Mouse (Mus musculus) embryonic facial prominence, embryonic 14.5 days (tissue): Measurements from ENCODE around the gene Nos3. TPM values are rescaled to one million over a fixed set of nuclear protein-coding genes. Genes with fewer than 3 reads are reported as not detected.
"Not testable (repeated sequence)": the region's sequence is repeated elsewhere in the genome, so short reads cannot be mapped to it uniquely, and the experiment has no call there.

Experiments
- ATAC-seq: fragments of 200-750 bp; cut with Nextera tagmentation; 2 replicates; pipeline ENCODE4 v1.8.0; 2017; ENCODE audit warnings: low read depth, moderate number of reproducible peaks, moderate TSS enrichment
- DNase-seq: peaks from one replicate; pipeline ENCODE4 v3.0.0-alpha.2; 2015; ENCODE audit warnings: low spot score
- H3K27ac ChIP-seq: fragments of 300-500 bp; sonication (generic); replicated peaks from 2 replicates; pipeline ENCODE4 v1.5.1; 2014; ENCODE audit warnings: low read depth, mild to moderate bottlenecking, low read length, moderate library complexity
- H3K27me3 ChIP-seq: fragments of 300-500 bp; sonication (generic); replicated peaks from 2 replicates; pipeline ENCODE4 v1.6.1; 2014; ENCODE audit warnings: low read length; ENCODE audit not compliant: control insufficient read depth, insufficient read depth
- H3K36me3 ChIP-seq: fragments of 300-500 bp; sonication (generic); 2 replicates; pipeline ENCODE4 v1.6.1; 2014; ENCODE audit warnings: low read length, mixed read lengths; ENCODE audit not compliant: control insufficient read depth, insufficient read depth
- H3K4me1 ChIP-seq: fragments of 300-500 bp; sonication (generic); 2 replicates; pipeline ENCODE4 v1.6.1; 2014; ENCODE audit warnings: antibody characterized with exemption, low read length; ENCODE audit not compliant: control insufficient read depth, insufficient read depth
- H3K4me2 ChIP-seq: fragments of 300-500 bp; sonication (generic); 2 replicates; pipeline ENCODE4 v1.6.1; 2014; ENCODE audit warnings: low read depth, mild to moderate bottlenecking, low read length, moderate library complexity, mixed read lengths
- H3K4me3 ChIP-seq: fragments of 300-500 bp; sonication (generic); 2 replicates; pipeline ENCODE4 v1.5.1; 2014; ENCODE audit warnings: low read depth, mild to moderate bottlenecking, low read length
- H3K9ac ChIP-seq: fragments of 300-500 bp; sonication (generic); 2 replicates; pipeline ENCODE4 v1.6.1; 2014; ENCODE audit warnings: low read depth, mild to moderate bottlenecking, low read length, moderate library complexity, mixed read lengths
- H3K9me3 ChIP-seq: fragments of 300-500 bp; sonication (generic); 2 replicates; pipeline ENCODE4 v1.6.1; 2016; ENCODE audit warnings: low read length; ENCODE audit not compliant: control insufficient read depth
- WGBS: fragments of 180-500 bp; shearing (Covaris S2); extraction: QIAGEN DNeasy Blood & Tissue Kit; methylation state at CpG from one replicate; pipeline ENCODE4 v1.1.7; 2014; 5-methylcytosine and 5-hydroxymethylcytosine counted together
- polyA plus RNA-seq: library from polyadenylated mRNA; unstranded; fragments of >200 nt; fragmentation: Nextera tagmentation; extraction: Ambion mirVana; gene quantifications from 2 replicates; pipeline ENCODE4 v1.2.1, GENCODE M21; 2014

Nos3 gene
- polyA plus RNA-seq, 1 experiment from 2014 or later: 7.9 TPM

DNA sequence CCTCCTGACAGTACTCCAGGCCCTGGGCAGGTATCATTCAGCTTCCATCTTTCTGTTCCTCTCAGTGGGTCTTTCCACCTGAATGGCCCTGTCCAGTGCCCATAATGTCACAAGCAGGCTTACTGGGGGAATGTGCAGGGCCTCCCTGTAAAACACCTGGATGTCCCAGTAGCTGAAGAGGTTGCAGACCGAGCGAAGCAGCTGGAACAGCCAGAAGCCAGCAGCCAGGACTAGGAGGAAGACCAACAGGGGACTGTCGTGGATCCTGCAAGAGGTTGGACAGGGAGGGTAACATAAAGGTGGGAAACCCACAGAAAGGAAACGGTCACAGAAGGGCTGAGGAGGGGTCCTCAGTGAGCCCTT lies 25.0 kb downstream of the Nos3 start:
- no peak overlapping the region for H3K4me3 ChIP-seq
- H3K4me1 ChIP-seq: peaks cover 5% of the 10 kb centered on the region; the same call in 1 of the 2 replicates
- no peaks in the 10 kb centered on the region for H3K9me3 ChIP-seq
- H3K27ac ChIP-seq: no peak overlapping the region
- WGBS: 74% methylated on average over 4 of the region's 4 CpGs
- no peak overlapping the region for H3K9ac ChIP-seq
- DNase-seq (no peak), ATAC-seq (no peak)
- H3K4me2 ChIP-seq: no peak overlapping the region
- peaks cover 42% of the 10 kb centered on the region for H3K27me3 ChIP-seq
- H3K36me3 ChIP-seq: no peaks in the 10 kb centered on the region

DNA sequence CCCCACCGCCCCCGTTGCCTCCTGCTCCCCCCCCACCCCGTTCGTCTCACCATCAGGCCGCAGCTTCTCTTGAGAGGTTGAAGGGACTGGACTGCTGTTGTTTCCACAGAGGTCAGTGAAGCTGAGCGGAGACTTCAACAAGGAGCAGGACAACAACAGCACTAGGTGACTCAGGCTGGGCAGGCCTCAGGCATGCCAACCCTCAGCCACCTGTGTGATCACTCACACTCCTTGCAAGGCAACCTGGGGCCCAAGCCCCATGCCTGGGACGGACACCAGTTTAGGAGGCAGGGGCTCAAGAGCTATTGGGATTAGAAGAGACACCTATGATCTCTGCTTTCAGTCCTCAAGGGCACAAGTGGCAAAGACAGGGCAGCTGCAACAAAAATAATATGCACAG lies 27.3 kb downstream of the Nos3 start, which contains the start of gene Atg9b:
Gene Atg9b (minus strand): TSS at position 280 of the 400 bp plus-strand sequence.
- H3K9ac ChIP-seq: no peak within 1 kb of the TSS

DNA sequence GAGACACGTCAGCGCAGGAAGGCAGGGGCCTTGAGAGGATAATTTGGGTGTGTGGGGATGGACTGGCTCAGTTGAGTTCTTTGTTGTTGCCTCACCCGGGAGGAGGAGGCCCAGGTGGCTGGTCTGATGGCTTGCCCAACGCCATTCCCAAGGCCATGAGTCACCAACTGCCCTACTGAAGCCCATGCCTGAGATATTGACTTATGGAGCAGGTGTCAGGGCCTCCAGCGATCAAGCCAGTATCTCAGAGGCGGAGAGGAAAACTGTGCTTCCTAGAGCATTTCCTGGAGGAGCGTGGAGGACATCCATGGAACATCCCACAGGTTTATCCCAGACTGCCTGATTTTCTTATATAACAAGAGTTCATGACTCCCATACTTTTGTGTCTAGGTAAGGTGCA lies 28.1 kb downstream of the Nos3 start:
- Histone ChIP-seq H3K4me1 (no peaks in the 10 kb centered on the region), H3K9ac (no peak overlapping the region), H3K36me3 (no peaks in the 10 kb centered on the region), H3K4me3 (no peak overlapping the region), H3K4me2 (no peak overlapping the region), H3K27me3 (peaks cover 18% of the 10 kb centered on the region), H3K9me3 (no peaks in the 10 kb centered on the region), H3K27ac (no peak overlapping the region)
- DNase-seq (no peak), ATAC-seq (no peak)
- 80% methylated on average over 7 of the region's 7 CpGs for WGBS

More for the DNA sequence above, 27.3 kb downstream of the Nos3 start, which contains the start of gene Atg9b:
- H3K4me1 ChIP-seq: peaks cover 5% of the 10 kb centered on the region; the same call in 1 of the 2 replicates
- H3K4me3 ChIP-seq: no peak within 1 kb of the TSS
- no peak within 1 kb of the TSS for H3K4me2 ChIP-seq
- no peak within 1 kb of the TSS for H3K27ac ChIP-seq
- ATAC-seq (no peak), DNase-seq (no peak)
- peaks cover 27% of the 10 kb centered on the region for H3K27me3 ChIP-seq
- 76% methylated on average over 7 of the region's 7 CpGs for WGBS
- no peaks in the 10 kb centered on the region for H3K9me3 ChIP-seq
- H3K36me3 ChIP-seq: no peaks in the 10 kb centered on the region

DNA sequence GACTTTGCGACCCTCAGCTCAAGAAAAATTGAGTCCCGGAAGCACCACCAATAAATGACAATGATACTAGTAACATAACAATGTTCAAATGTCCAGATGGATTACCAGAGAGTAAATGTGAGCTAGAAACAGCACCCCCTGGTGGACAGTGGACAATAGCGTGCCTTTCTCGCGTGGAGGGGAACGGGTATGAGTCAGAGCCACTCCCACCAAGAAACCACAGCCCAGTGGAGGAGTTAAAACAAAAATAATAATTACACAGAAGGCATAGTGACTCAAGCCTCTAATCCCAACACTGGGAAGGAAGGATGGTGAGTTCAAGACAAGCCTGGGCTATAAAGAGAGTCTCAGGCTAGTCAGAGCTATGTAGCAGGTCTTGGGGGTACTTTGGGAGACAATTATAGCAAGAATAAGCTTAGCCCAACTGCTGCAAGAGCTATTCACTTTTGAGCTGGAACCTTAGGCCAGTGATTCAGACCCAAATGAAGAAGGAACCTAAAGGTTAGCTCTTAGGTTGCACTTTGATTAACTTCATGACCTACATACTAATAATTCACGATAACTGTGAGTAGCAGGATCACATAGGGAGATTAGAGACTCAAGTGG lies 28.9 kb downstream of the Nos3 start, which contains the start of gene Abcb8:
Gene Abcb8 (plus strand): TSS at position 272 of the 606 bp plus-strand sequence.
- H3K4me1 ChIP-seq: no peaks in the 10 kb centered on the region
- H3K36me3 ChIP-seq: no peaks in the 10 kb centered on the region
- 26% methylated on average over 7 of the region's 7 CpGs for WGBS
- H3K9me3 ChIP-seq: no peaks in the 10 kb centered on the region
- peak within 1 kb of the TSS; percentile 47 for H3K9ac ChIP-seq
- H3K4me2 ChIP-seq: peak within 1 kb of the TSS; percentile 54
- DNase-seq: peak; percentile 77
- peak within 1 kb of the TSS; percentile 51 for H3K4me3 ChIP-seq
- peaks cover 11% of the 10 kb centered on the region for H3K27me3 ChIP-seq
- H3K27ac ChIP-seq: 0 out of 2 replicates have a peak within 1 kb of the TSS, but pooled peaks have one; percentile 35
- no peak for ATAC-seq

DNA sequence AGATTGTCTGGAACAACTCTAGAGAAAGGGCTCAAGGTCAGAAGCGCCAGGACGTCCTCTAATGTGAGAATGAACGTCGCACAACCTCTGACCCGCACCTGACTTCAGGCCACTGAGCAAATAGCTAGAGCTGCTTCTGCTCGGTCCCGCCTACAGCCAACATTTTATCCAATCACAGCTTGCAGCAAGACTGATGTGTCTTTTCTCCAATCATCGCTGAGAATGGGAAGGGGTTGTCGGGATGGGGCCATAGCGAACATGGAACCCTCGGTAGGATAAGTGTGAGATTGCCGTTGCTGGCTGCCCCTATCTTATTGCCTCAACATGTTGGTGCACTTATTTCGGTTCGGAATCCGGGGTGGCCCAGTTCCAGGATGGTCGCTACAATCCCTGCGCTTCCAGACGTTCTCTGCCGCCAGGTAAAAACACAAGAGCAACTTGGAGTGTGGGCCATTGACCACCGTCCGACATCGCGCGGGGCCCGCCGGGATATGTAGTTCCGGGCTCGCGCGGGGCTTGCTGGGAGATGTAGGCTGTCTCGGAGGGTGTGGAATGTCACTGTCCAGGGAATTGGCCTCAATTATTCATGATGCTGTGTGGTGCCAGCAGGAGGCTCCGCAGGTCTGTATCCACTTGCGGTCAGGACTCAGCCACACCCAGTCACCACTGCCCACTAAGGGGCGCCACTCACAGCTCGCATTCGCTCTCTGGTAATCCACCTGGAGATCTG lies 29.7 kb downstream of the Nos3 start:
- under 1% methylated on average over 36 of the region's 36 CpGs for WGBS
- Histone ChIP-seq H3K4me1 (no peaks in the 10 kb centered on the region), H3K4me2 (peak overlapping the region; percentile 54), H3K36me3 (no peaks in the 10 kb centered on the region), H3K27ac (0 out of 2 replicates have a peak overlapping the region, but pooled peaks have one; percentile 35), H3K27me3 (0 out of 2 replicates have a peak, but pooled peaks cover 2% of the 10 kb centered on the region), H3K4me3 (peak overlapping the region; percentile 51), H3K9ac (peak overlapping the region; percentile 47), H3K9me3 (no peaks in the 10 kb centered on the region)
- ATAC-seq (peak; percentile 98), DNase-seq (peak; percentile 97)

DNA sequence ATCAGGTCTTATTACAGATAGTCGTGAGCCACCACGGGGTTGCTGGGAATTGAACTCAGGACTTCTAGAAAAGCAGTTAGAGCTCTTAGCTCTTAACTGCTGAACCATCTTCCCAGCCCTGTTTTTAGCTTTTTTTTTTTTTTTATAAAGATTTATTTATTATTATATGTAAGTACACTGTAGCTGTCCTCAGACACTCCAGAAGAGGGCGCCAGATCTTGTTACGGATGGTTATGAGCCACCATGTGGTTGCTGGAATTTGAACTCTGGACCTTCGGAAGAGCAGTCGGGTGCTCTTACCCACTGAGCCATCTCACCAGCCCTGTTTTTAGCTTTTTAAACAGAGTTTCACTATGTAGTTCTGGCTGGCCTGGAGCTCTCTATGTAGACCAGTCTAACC lies 31.6 kb downstream of the Nos3 start:
- not testable (repeated sequence) for H3K27me3 ChIP-seq, ATAC-seq
- WGBS: 86% methylated on average over 6 of the region's 6 CpGs

DNA sequence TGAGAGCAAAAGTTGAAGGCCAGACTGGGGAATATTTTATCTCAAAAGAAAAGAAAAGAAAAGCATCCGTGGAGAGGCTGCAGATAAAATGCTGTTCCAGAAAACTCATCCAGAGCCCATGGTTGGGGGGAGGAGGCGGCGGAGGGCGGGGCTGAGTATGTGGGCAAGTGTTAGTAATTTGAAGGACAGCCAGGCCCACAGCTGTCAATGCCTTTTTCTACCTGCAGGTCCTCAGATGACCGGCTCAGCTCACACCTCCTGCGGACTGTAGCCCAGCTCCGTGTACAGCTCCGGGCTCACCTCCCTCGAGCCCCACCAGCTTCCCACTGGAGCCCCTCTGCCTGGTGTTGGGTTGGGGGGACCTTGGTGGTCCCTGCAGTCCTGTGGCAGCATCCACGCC lies 35.1 kb downstream of the Nos3 start:
- Histone ChIP-seq H3K4me2 (no peak overlapping the region), H3K27me3 (no peaks in the 10 kb centered on the region), H3K4me3 (no peak overlapping the region), H3K9ac (no peak overlapping the region), H3K36me3 (peaks cover 20% of the 10 kb centered on the region; the same call in 1 of the 2 replicates), H3K27ac (no peak overlapping the region), H3K4me1 (no peaks in the 10 kb centered on the region), H3K9me3 (no peaks in the 10 kb centered on the region)
- WGBS: 88% methylated on average over 9 of the region's 10 CpGs
- ATAC-seq (no peak), DNase-seq (no peak)

More for the DNA sequence above, 31.6 kb downstream of the Nos3 start:
- H3K4me3 ChIP-seq, H3K27ac ChIP-seq, H3K9me3 ChIP-seq, H3K4me1 ChIP-seq, H3K36me3 ChIP-seq, DNase-seq, H3K9ac ChIP-seq, H3K4me2 ChIP-seq: not testable (repeated sequence)

DNA sequence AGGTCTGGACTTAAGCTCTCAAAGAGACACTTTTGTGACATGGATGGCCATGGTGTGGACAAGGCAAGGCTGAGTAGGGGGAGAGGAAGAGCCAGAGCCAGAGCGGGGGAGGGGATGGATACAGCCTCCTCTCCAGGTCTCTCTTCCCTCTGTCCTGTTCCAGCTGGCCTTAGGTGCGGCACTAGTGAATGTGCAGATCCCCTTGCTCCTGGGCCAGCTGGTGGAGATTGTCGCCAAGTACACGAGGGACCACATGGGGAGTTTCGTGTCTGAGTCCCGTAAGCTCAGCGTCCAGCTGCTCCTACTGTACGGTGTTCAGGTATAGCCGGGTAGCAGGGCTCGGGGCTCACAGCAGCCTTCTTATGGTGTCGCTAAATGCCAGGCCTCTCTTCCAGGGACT lies 35.8 kb downstream of the Nos3 start:
- WGBS: 74% methylated on average over 11 of the region's 11 CpGs

More for the DNA sequence above, 35.8 kb downstream of the Nos3 start:
- H3K27ac ChIP-seq: no peak overlapping the region
- no peak overlapping the region for H3K4me3 ChIP-seq
- peaks cover 20% of the 10 kb centered on the region; the same call in 1 of the 2 replicates for H3K36me3 ChIP-seq
- ATAC-seq: no peak
- no peak overlapping the region for H3K4me2 ChIP-seq
- H3K9ac ChIP-seq: no peak overlapping the region
- no peak for DNase-seq
- H3K27me3 ChIP-seq: no peaks in the 10 kb centered on the region
- H3K9me3 ChIP-seq: no peaks in the 10 kb centered on the region
- no peaks in the 10 kb centered on the region for H3K4me1 ChIP-seq
